Mouse (Mus musculus) NIH3T3 (cell line): Measurements from ENCODE around the gene Rnf123.
"Not testable (repeated sequence)": the region's sequence is repeated elsewhere in the genome, so short reads cannot be mapped to it uniquely, and the experiment has no call there.

ENCODE experiments used
- DNase-seq: peaks from one replicate; pipeline ENCODE4 v3.0.0-alpha.2; 2012; ENCODE audit warnings: low read depth

Gene Rnf123

DNA sequence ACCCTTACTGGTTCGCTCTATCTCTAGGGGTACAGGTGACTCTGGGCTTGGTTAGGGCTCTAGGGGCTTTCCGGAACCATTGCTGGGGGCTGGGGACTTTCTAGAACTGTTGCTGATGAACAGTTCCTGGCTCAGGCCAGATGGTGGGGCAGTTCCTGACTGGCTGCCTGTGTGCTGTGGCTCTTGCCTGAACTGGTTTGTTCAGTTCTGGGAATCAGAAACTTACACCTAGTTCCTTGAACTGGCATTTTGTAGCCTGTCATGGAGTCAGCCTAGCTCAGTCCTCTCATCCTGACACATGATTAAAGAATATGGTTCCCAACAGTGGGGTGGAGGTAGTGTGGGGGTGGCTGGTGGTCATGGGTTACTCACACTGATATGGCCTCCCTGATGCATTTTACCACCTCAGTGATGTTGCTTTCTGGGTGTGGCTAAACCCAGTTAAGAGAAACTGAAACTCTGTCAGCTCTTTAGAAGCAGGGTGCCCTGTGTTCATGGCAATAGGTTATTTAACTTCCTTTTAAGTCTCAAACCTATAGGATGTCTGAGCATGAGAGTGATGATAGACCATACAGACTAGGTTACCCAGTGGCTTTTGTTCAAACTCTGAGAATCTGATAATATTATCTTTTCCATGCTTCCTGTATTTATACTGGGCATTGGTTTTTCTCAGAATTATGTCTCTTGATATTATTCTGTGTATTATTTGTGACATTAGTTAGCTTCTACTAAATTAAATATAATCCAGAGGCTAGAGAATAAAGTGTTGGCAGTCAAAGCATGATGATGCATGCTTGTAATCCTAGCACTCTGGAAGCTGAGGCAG is 47.6 kb downstream of the Rnf123 start:
- DNase-seq, result no peak

DNA sequence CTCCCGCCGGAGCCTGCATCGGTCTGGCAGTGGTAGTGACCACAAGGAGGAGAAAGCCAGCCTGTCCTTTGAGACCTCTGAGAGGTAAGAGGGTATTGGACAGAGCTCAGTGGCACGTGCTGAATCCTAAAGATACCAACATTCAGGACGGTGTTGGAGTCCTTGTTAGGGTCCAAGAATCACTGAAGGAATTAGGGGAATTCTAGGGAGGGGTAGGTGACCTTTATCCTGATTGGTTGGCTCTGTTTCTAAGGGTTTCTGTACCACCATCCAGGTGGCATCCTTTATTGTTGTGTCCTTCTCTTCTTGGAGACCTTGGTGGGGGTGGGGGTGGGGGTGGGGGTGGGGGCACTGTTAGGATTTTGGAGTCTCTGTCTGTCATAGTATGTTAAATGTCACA is 51.0 kb downstream of the Rnf123 start:
- no peak for DNase-seq

DNA sequence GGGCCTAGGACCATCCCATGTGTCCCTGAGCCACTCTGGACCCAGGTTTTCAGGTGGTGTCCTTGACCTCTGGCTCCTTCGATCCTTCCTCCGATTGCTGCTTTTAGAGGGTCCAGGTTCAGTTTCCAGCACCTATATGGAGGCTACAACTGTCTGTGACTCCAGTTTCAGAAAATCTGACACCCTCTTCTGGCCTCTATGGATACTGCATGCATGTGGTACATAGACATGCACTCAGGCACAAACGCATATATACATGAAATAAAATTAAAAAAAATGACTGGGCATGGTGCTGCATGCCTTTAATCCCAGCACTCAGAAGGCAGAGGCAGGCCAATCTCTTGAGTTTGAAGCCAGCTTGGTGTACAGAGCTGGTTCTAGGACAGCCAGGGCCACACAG is 55.3 kb downstream of the Rnf123 start:
- DNase-seq, result no peak

DNA sequence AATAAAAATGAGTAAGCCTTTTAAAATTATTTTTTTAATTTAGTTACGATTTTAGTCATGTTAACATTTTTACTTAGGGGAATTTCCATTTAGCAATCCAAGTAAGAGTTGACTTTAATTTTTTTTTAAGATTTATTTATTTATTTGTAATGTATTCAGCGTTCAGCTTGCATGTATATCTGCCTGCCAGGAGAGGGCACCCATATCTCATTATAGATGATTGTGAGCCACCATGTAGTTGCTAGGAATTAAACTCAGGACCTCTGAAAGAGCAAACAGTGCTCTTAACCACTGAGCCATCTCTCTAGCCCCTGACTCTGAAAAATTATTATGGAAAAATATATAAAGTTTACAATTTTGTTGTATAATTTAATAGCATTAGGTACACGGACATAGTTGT is 56.6 kb downstream of the Rnf123 start:
- DNase-seq, result no peak

DNA sequence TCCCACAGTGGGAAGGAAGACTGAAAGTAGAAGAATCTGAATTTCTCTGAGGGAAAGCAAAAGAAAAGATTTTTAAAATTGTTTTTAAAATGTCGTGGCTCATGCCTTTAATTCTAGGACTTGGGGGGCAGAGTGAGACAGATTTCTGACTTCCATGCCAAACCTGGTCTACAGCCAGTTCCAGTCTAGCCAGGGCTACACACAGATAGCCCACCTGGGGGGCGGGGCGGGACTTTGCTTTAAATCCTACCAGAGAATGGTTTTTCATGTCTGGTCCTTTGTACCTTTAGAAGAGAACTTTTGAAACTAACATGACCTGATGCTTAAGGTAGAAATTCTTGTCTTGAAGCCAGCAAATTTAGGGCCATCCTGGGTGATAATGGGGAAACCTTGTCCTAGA is 59.9 kb downstream of the Rnf123 start:
- no peak for DNase-seq

DNA sequence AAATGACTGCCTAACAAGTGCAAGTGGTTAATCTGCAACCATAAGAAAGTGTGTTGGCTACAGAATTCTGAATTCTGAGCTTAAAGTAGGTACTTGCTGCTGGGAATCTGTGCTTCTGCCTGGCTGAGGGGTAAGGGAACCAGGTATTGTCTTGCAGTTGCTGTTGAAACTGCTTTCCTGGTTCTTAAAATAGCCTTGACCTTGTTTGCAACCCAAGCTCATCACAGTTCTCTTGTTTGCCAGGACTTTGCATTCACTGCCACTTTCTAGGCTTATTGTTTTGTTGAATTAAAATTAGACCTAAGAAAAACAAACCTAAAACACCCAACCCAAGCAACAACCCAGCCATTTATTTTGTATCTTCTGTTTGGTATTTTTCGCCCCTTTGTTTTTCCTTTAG is 62.4 kb downstream of the Rnf123 start:
- no peak for DNase-seq

DNA sequence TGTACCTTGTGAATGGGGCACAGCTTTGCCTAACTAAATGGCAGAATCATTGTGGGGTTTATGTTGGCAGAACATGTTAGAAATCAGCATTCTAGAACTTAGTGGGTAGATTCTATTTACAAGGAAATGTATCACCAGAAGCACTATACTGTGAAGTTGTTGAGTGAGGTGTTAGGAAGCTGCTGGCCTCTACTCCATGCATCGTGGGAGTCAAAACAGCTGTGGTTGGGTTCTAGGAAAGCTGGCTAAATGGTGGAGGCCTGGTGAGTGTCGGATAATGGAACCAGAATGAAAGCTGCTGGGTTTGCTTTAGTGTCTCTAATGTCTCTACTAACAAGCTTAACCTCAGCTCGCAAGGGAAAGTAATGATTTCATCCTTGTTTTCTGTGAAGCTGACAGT is 66.0 kb downstream of the Rnf123 start:
- no peak for DNase-seq

DNA sequence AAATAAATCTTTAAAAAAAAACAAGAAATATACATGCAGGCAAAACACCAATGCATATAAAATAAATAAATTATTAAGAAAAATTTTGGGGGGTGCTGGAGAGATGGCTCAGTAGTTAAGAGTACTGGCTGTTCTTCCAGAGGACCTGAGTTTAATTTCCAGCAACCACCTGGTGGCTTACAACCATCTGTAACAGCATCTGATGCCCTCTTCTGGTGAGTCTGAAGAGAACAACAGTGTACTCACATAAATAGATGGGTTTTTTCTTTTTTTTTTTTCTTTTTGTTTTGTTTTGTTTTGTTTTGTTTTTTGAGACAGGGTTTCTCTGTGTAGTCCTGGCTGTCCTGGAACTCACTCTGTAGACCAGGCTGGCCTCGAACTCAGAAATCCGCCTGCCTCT is 69.6 kb downstream of the Rnf123 start:
- DNase-seq, result not testable (repeated sequence)

DNA sequence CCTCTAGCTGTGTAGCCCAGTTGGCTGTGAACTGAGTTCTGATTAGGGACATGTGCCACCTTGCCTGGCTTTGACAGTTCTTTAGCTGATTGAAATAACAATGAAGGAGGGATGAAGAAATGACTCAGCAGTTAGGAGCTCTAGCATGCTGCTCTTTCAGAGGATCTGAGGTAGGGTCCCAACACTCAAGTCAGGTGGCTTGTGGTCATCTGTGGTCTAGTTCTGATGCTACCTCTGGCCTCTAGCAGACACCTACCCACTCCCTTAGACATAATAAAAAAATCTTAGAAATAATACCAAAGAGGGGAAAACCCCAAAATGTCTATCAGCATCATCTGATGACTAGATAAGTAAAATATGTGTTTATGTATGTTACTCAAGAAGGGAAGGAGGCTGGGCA is 72.8 kb downstream of the Rnf123 start:
- DNase-seq, result no peak

DNA sequence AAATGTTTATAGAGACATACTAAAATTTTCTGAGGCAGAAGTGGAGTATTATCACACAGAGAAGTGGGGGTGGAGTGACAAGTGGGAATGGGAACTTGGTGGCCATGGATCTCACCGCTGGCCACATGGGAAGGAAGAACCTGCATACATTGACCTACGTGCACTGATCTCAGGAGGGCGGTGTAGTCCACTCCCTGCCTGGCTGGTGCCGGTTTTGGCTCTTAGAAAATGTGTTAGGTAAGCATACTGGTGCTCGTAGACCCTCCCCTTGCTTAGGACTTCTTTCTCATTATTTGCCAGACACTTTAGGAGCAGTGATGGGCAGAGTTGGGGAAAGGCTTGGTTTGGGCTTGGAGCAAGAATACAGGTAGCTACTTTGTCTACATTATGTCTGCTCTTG is 75.1 kb downstream of the Rnf123 start:
- DNase-seq, result no peak

DNA sequence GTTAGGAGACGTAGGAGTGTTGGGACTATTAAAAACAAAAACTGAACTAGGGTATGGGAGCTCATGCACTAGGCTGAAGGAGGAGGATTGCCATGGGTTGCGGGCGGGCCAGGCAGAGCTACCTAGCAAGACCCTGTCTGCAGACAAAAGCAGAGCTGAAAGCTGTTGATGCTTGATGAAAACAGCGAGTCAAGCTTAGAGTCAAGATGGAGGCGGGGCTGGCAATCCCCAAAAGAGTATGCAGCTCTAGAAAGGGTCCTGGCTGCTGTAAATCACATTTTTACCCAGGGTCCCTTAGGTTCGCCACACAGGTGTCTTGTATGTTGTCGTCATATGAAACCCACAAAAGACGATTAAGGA is 79.6 kb downstream of the Rnf123 start:
- DNase-seq, result peak; percentile 43

DNA sequence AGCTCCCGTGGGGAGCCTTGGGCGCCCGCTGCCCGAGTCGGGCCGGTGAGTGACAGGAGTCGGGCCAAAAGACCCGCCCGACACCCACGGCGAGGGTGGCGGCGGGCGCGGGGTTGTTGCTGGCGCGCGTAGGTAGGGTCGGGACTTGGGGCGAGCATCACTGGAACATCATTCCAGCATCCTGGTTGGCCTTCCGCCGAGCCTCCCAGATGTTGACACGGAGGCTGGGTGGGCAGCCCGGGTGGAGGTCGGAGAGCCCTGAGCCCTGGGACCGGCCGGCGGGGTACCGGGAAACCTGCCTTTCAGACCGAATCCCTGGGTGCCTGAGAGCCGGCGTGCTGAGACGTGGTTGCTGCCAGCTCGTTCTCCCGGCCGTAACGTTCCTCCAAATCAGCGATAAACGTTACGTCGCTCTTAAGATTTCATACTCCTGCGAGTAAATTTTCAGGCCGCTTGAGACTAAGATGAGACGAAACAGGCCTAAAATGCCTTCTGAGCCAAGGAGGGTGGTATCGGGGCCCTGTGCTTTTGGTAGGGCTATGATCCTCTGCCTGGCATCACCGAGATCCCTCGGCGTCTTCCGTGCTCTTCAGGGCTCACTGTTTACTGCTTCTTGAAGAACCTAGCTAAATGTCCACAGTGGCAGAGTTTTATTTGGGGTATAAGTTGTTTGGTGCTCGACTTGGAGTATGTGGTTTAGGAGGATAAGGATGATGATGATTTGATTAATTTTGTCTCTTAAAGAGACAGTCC is 80.2 kb downstream of the Rnf123 start:
- peak; percentile 39 for DNase-seq

DNA sequence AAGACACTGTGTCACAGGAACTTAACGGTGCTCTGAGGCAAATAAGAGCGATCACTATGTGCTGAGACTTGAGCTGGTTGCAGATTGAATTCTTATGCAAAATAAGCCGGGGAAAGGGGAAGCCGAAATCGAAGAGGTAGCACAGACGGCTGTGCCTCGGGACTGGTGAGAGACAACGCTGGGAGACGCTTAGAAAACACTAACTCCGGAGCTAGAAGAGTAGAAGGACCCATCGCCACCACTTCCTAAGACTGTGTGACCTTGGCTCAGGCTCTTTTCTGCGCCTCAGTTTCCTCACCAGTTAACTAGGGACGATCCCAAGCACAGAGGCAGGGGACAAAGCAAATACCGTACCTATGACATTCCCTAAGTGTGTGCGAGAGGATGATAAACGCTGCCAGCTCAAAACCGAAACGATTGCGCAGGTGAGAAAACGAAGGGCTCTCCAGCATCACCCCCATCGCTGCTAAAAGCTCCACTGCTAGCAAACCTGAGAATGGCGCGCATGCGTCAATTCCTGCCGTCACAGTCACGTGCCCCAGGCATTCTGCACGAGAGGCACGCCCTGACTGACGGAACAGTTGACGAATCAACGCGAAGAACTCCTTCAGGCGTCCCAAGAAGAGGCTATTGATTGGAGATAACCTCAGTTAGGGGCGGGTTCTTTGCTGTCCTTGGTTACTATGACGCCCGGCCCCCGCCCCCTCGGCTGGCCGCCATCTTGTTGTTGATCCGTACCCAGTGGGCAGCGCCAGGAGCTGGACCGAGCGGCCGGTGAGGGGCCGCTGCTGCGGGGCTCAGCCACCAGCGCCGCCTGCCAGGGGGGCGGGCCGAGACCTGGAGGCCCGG is 81.0 kb downstream of the Rnf123 start, which contains the start of gene Ip6k1:
Ip6k1 (plus strand) TSS at position 580 of the 849 bp plus-strand sequence.
- DNase-seq, result peak; percentile 100
